Mouse (Mus musculus): ENCODE results near the gene St7l. TPM values are rescaled to one million over a fixed set of nuclear protein-coding genes. Genes with fewer than 3 reads are reported as not detected.

St7l gene
- total RNA-seq, 2 experiments from 2014 or later, result 6.4 to 18.9 TPM

- ATAC-seq (replicated peaks; ENCODE audit: low FRiP score, poor library complexity, severe bottlenecking), result 0 out of 2 replicates have a peak, but pooled peaks have one; percentile 39
Measured at GRCm38 (mm10) chr3:104961066-104962059, 97.6 kb downstream of the St7l start, which contains the start of gene Wnt2b. TSS of gene Wnt2b (minus strand) at chr3:104961921.

GRCm38 (mm10) chr3:104962141-104962611 is 98.4 kb downstream of the St7l start:
- no peak for ATAC-seq (replicated peaks; ENCODE audit: low FRiP score, poor library complexity, severe bottlenecking)

GRCm38 (mm10) chr3:104962866-104963265 is 99.1 kb downstream of the St7l start:
- no peak for ATAC-seq (replicated peaks; ENCODE audit: low FRiP score, poor library complexity, severe bottlenecking)

- no peak for ATAC-seq (replicated peaks; ENCODE audit: low FRiP score, poor library complexity, severe bottlenecking)
Measured at GRCm38 (mm10) chr3:104963331-104964276, 99.8 kb downstream of the St7l start.

GRCm38 (mm10) chr3:104965070-104965855 is 101.5 kb downstream of the St7l start:
- ATAC-seq (replicated peaks; ENCODE audit: low FRiP score, poor library complexity, severe bottlenecking), result no peak

- ATAC-seq (replicated peaks; ENCODE audit: low FRiP score, poor library complexity, severe bottlenecking), result no peak
Measured at GRCm38 (mm10) chr3:104965991-104966554, 102.3 kb downstream of the St7l start.

GRCm38 (mm10) chr3:104967548-104968300 is 103.9 kb downstream of the St7l start:
- ATAC-seq (replicated peaks; ENCODE audit: low FRiP score, poor library complexity, severe bottlenecking), result no peak

Other genes starting within 250 kb of the St7l start
- gene Slc16a1, start 225.3 kb upstream of the St7l start, total RNA-seq (2015; ENCODE audit: low replicate concordance), result 334 and 364 TPM in 2 replicates
- 431 and 500 TPM in 2 replicates for gene Slc16a1, start 225.3 kb upstream of the St7l start, total RNA-seq (2017; ENCODE audit: low replicate concordance)
- gene Ppm1j, start 82.9 kb upstream of the St7l start, total RNA-seq (2015; ENCODE audit: low replicate concordance), result not detected in 2 replicates
- not detected in 2 replicates for gene Ppm1j, start 82.9 kb upstream of the St7l start, total RNA-seq (2017; ENCODE audit: low replicate concordance)
- gene Fam19a3, start 82.2 kb upstream of the St7l start, total RNA-seq (2015; ENCODE audit: low replicate concordance), result not detected in 2 replicates
- gene Fam19a3, start 82.2 kb upstream of the St7l start, total RNA-seq (2017; ENCODE audit: low replicate concordance), result not detected in 2 replicates
- not detected in 2 replicates for gene Rhoc, start 75.6 kb upstream of the St7l start, total RNA-seq (2015; ENCODE audit: low replicate concordance)
- 3.9 TPM in 1 of 2 replicates, not detected in the other for gene Rhoc, start 75.6 kb upstream of the St7l start, total RNA-seq (2017; ENCODE audit: low replicate concordance)
- gene Mov10, start 45.4 kb upstream of the St7l start, total RNA-seq (2015; ENCODE audit: low replicate concordance), result 2.1 and 2.9 TPM in 2 replicates
- gene Mov10, start 45.4 kb upstream of the St7l start, total RNA-seq (2017; ENCODE audit: low replicate concordance), result 0.64 and 3.6 TPM in 2 replicates
- gene Capza1, start 500 bp downstream of the St7l start, total RNA-seq (2015; ENCODE audit: low replicate concordance), result 125 and 127 TPM in 2 replicates
- 73.6 and 89.7 TPM in 2 replicates for gene Capza1, start 500 bp downstream of the St7l start, total RNA-seq (2017; ENCODE audit: low replicate concordance)
- gene Wnt2b, start 97.9 kb downstream of the St7l start, total RNA-seq (2015; ENCODE audit: low replicate concordance), result not detected in 2 replicates
- not detected in 2 replicates for gene Wnt2b, start 97.9 kb downstream of the St7l start, total RNA-seq (2017; ENCODE audit: low replicate concordance)
- gene Cttnbp2nl, start 189.1 kb downstream of the St7l start, total RNA-seq (2015; ENCODE audit: low replicate concordance), result 0.36 and 1.3 TPM in 2 replicates
- 0.30 and 0.51 TPM in 2 replicates for gene Cttnbp2nl, start 189.1 kb downstream of the St7l start, total RNA-seq (2017; ENCODE audit: low replicate concordance)
- gene 4930564D02Rik, start 202.8 kb downstream of the St7l start, total RNA-seq (2015; ENCODE audit: low replicate concordance), result not detected in 2 replicates
- not detected in 2 replicates for gene 4930564D02Rik, start 202.8 kb downstream of the St7l start, total RNA-seq (2017; ENCODE audit: low replicate concordance)